Mouse (Mus musculus) liver, embryonic 12.5 days (tissue): ENCODE measurements around the gene Enpp6. TPM values are rescaled to one million over a fixed set of nuclear protein-coding genes. Genes with fewer than 3 reads are reported as not detected.

Experiments used
- ATAC-seq: fragments of 200-750 bp; cut with Nextera tagmentation; 2 replicates; pipeline ENCODE4 v1.8.0; 2017; ENCODE audit warnings: moderate number of reproducible peaks, mild to moderate bottlenecking, moderate library complexity
- H3K27ac ChIP-seq: fragments of 300-500 bp; sonication (generic); 2 replicates; pipeline ENCODE4 v1.5.1; 2016; ENCODE audit warnings: mild to moderate bottlenecking
- H3K27me3 ChIP-seq: fragments of 300-500 bp; sonication (generic); replicated peaks from 2 replicates; pipeline ENCODE4 v1.6.1; 2016; ENCODE audit warnings: mild to moderate bottlenecking, moderate library complexity
- H3K36me3 ChIP-seq: fragments of 300-500 bp; sonication (generic); 2 replicates; pipeline ENCODE4 v1.6.1; 2016; ENCODE audit warnings: mild to moderate bottlenecking, moderate library complexity
- H3K4me1 ChIP-seq: fragments of 300-500 bp; sonication (generic); 2 replicates; pipeline ENCODE4 v1.6.1; 2016
- H3K4me2 ChIP-seq: fragments of 300-500 bp; sonication (generic); 2 replicates; pipeline ENCODE4 v1.6.1; 2016; ENCODE audit warnings: mild to moderate bottlenecking, moderate library complexity
- H3K4me3 ChIP-seq: fragments of 300-500 bp; sonication (generic); 2 replicates; pipeline ENCODE4 v1.5.1; 2016; ENCODE audit warnings: mild to moderate bottlenecking, moderate library complexity
- H3K9ac ChIP-seq: fragments of 300-500 bp; sonication (generic); 2 replicates; pipeline ENCODE4 v1.6.1; 2016; ENCODE audit warnings: mild to moderate bottlenecking, moderate library complexity
- H3K9me3 ChIP-seq: fragments of 300-500 bp; sonication (generic); replicated peaks from 2 replicates; pipeline ENCODE4 v1.6.1; 2016; ENCODE audit warnings: mild to moderate bottlenecking, moderate library complexity
- WGBS: fragments of 180-500 bp; shearing (Covaris S2); methylation state at CpG from one replicate; pipeline ENCODE4 v1.1.7; 2016; ENCODE audit not compliant: insufficient replicate concordance; 5-methylcytosine and 5-hydroxymethylcytosine counted together
- polyA plus RNA-seq: library from polyadenylated mRNA; unstranded; fragments of >200 nt; fragmentation: Nextera tagmentation; extraction: Ambion mirVana; gene quantifications from 2 replicates; pipeline ENCODE4 v1.2.1, GENCODE M21; 2016

The Enpp6 gene
- polyA plus RNA-seq, 1 experiment from 2014 or later, result 0.25 TPM

GRCm38 (mm10) chr8:46965812-46966211 is 20.9 kb upstream of the Enpp6 start:
- H3K4me1 ChIP-seq, result no peaks in the 10 kb centered on the region
- no peak for ATAC-seq
- H3K27ac ChIP-seq, result no peak overlapping the region
- no peak overlapping the region for H3K4me3 ChIP-seq
- no peak overlapping the region for H3K9ac ChIP-seq
- no peaks in the 10 kb centered on the region for H3K36me3 ChIP-seq
- no peaks in the 10 kb centered on the region for H3K9me3 ChIP-seq
- 53% methylated on average over 14 of the region's 14 CpGs for WGBS
- no peak overlapping the region for H3K4me2 ChIP-seq
- H3K27me3 ChIP-seq, result no peaks in the 10 kb centered on the region

- ATAC-seq, result no peak
- no peaks in the 10 kb centered on the region for H3K4me1 ChIP-seq
- H3K9ac ChIP-seq, result no peak overlapping the region
- H3K27ac ChIP-seq, result no peak overlapping the region
- no peak overlapping the region for H3K4me3 ChIP-seq
- no peaks in the 10 kb centered on the region for H3K9me3 ChIP-seq
- H3K27me3 ChIP-seq, result no peaks in the 10 kb centered on the region
- WGBS, result 78% methylated on average over 3 of the region's 3 CpGs
- H3K36me3 ChIP-seq, result no peaks in the 10 kb centered on the region
- H3K4me2 ChIP-seq, result no peak overlapping the region
Observed at GRCm38 (mm10) chr8:46968721-46969120, 18.0 kb upstream of the Enpp6 start.

GRCm38 (mm10) chr8:46969386-46969785 is 17.3 kb upstream of the Enpp6 start:
- no peaks in the 10 kb centered on the region for H3K27me3 ChIP-seq
- no peak overlapping the region for H3K27ac ChIP-seq
- 50% methylated on average over 2 of the region's 2 CpGs for WGBS
- no peaks in the 10 kb centered on the region for H3K9me3 ChIP-seq
- H3K36me3 ChIP-seq, result no peaks in the 10 kb centered on the region
- no peaks in the 10 kb centered on the region for H3K4me1 ChIP-seq
- no peak for ATAC-seq
- H3K9ac ChIP-seq, result no peak overlapping the region
- no peak overlapping the region for H3K4me3 ChIP-seq
- no peak overlapping the region for H3K4me2 ChIP-seq

- Histone ChIP-seq H3K9me3 (no peaks in the 10 kb centered on the region), H3K27ac (no peak overlapping the region), H3K4me2 (no peak overlapping the region), H3K9ac (no peak overlapping the region), H3K4me3 (no peak overlapping the region), H3K27me3 (no peaks in the 10 kb centered on the region), H3K4me1 (no peaks in the 10 kb centered on the region), H3K36me3 (no peaks in the 10 kb centered on the region)
- WGBS, result 60% methylated on average over 4 of the region's 4 CpGs
- ATAC-seq, result no peak
Observed at GRCm38 (mm10) chr8:46977376-46977775, 9.3 kb upstream of the Enpp6 start.

- no peak for ATAC-seq
- no peak overlapping the region for H3K9ac ChIP-seq
- H3K27ac ChIP-seq, result no peak overlapping the region
- 52% methylated on average over 6 of the region's 6 CpGs for WGBS
- no peak overlapping the region for H3K4me2 ChIP-seq
- H3K9me3 ChIP-seq, result no peaks in the 10 kb centered on the region
- no peaks in the 10 kb centered on the region for H3K4me1 ChIP-seq
- H3K27me3 ChIP-seq, result no peaks in the 10 kb centered on the region
- no peaks in the 10 kb centered on the region for H3K36me3 ChIP-seq
- H3K4me3 ChIP-seq, result no peak overlapping the region
Observed at GRCm38 (mm10) chr8:46982166-46982565, 4.5 kb upstream of the Enpp6 start.

GRCm38 (mm10) chr8:46982770-46983169 is 3.9 kb upstream of the Enpp6 start:
- ATAC-seq, result no peak
- no peaks in the 10 kb centered on the region for H3K27me3 ChIP-seq
- 56% methylated on average over 4 of the region's 4 CpGs for WGBS

GRCm38 (mm10) chr8:46984647-46985046 is 2.0 kb upstream of the Enpp6 start:
- Histone ChIP-seq H3K9me3 (no peaks in the 10 kb centered on the region), H3K36me3 (no peaks in the 10 kb centered on the region), H3K4me1 (no peaks in the 10 kb centered on the region), H3K27me3 (no peaks in the 10 kb centered on the region), H3K9ac (no peak overlapping the region), H3K4me2 (no peak overlapping the region), H3K27ac (no peak overlapping the region), H3K4me3 (no peak overlapping the region)
- ATAC-seq, result no peak
- 58% methylated on average over 11 of the region's 11 CpGs for WGBS

More at GRCm38 (mm10) chr8:46982770-46983169, 3.9 kb upstream of the Enpp6 start:
- Histone ChIP-seq H3K4me2 (no peak overlapping the region), H3K36me3 (no peaks in the 10 kb centered on the region), H3K4me1 (no peaks in the 10 kb centered on the region), H3K4me3 (no peak overlapping the region), H3K9ac (no peak overlapping the region), H3K27ac (no peak overlapping the region), H3K9me3 (no peaks in the 10 kb centered on the region)

- WGBS, result 66% methylated on average over 6 of the region's 6 CpGs
- Histone ChIP-seq H3K27ac (no peak overlapping the region), H3K4me3 (no peak overlapping the region), H3K9ac (no peak overlapping the region), H3K9me3 (no peaks in the 10 kb centered on the region), H3K4me1 (no peaks in the 10 kb centered on the region), H3K27me3 (no peaks in the 10 kb centered on the region), H3K36me3 (no peaks in the 10 kb centered on the region), H3K4me2 (no peak overlapping the region)
- no peak for ATAC-seq
Observed at GRCm38 (mm10) chr8:46988366-46988765, 1.7 kb downstream of the Enpp6 start.

GRCm38 (mm10) chr8:46991081-46991480 is 4.4 kb downstream of the Enpp6 start:
- no peak overlapping the region for H3K4me3 ChIP-seq
- ATAC-seq, result no peak
- no peak overlapping the region for H3K9ac ChIP-seq
- no peaks in the 10 kb centered on the region for H3K36me3 ChIP-seq
- no peaks in the 10 kb centered on the region for H3K27me3 ChIP-seq
- H3K4me2 ChIP-seq, result no peak overlapping the region
- no peak overlapping the region for H3K27ac ChIP-seq
- H3K9me3 ChIP-seq, result no peaks in the 10 kb centered on the region
- H3K4me1 ChIP-seq, result no peaks in the 10 kb centered on the region
- WGBS, result 51% methylated on average over 5 of the region's 5 CpGs

GRCm38 (mm10) chr8:46992579-46992978 is 5.9 kb downstream of the Enpp6 start:
- no peaks in the 10 kb centered on the region for H3K36me3 ChIP-seq
- no peaks in the 10 kb centered on the region for H3K27me3 ChIP-seq
- H3K9me3 ChIP-seq, result no peaks in the 10 kb centered on the region
- no peak overlapping the region for H3K27ac ChIP-seq
- H3K4me3 ChIP-seq, result no peak overlapping the region
- no peak overlapping the region for H3K9ac ChIP-seq
- H3K4me2 ChIP-seq, result no peak overlapping the region
- no peak for ATAC-seq
- no peaks in the 10 kb centered on the region for H3K4me1 ChIP-seq
- 62% methylated on average over 9 of the region's 9 CpGs for WGBS

- H3K36me3 ChIP-seq, result no peaks in the 10 kb centered on the region
- H3K4me3 ChIP-seq, result no peak overlapping the region
- H3K27ac ChIP-seq, result no peak overlapping the region
- no peak overlapping the region for H3K9ac ChIP-seq
- WGBS, result 54% methylated on average over 9 of the region's 9 CpGs
- no peaks in the 10 kb centered on the region for H3K27me3 ChIP-seq
- ATAC-seq, result no peak
- no peaks in the 10 kb centered on the region for H3K9me3 ChIP-seq
- H3K4me1 ChIP-seq, result no peaks in the 10 kb centered on the region
- H3K4me2 ChIP-seq, result no peak overlapping the region
Observed at GRCm38 (mm10) chr8:46995931-46996664, 9.4 kb downstream of the Enpp6 start.

GRCm38 (mm10) chr8:47005676-47006075 is 19.0 kb downstream of the Enpp6 start:
- ATAC-seq, result no peak
- H3K4me1 ChIP-seq, result no peaks in the 10 kb centered on the region
- no peak overlapping the region for H3K27ac ChIP-seq
- H3K4me3 ChIP-seq, result no peak overlapping the region
- H3K4me2 ChIP-seq, result no peak overlapping the region
- 61% methylated on average over 5 of the region's 5 CpGs for WGBS
- no peaks in the 10 kb centered on the region for H3K27me3 ChIP-seq
- no peaks in the 10 kb centered on the region for H3K9me3 ChIP-seq
- H3K9ac ChIP-seq, result no peak overlapping the region
- no peaks in the 10 kb centered on the region for H3K36me3 ChIP-seq

- H3K4me1 ChIP-seq, result no peaks in the 10 kb centered on the region
- 73% methylated on average over 9 of the region's 9 CpGs for WGBS
Observed at GRCm38 (mm10) chr8:47006785-47007184, 20.1 kb downstream of the Enpp6 start.

More at GRCm38 (mm10) chr8:47006785-47007184, 20.1 kb downstream of the Enpp6 start:
- Histone ChIP-seq H3K27ac (no peak overlapping the region), H3K4me2 (no peak overlapping the region), H3K36me3 (no peaks in the 10 kb centered on the region), H3K9me3 (no peaks in the 10 kb centered on the region), H3K27me3 (no peaks in the 10 kb centered on the region), H3K4me3 (no peak overlapping the region), H3K9ac (no peak overlapping the region)
- ATAC-seq, result no peak
